Mouse (Mus musculus) c-Kit-positive CD71-negative TER-119-negative erythroid progenitor cells, embryonic 14.5 days (primary cell): Measurements from ENCODE around the gene Cst6.

ENCODE experiments used
- DNase-seq: peaks from one replicate; pipeline ENCODE4 v3.0.0-alpha.2; 2013; ENCODE audit warnings: low read depth

Gene Cst6

DNA sequence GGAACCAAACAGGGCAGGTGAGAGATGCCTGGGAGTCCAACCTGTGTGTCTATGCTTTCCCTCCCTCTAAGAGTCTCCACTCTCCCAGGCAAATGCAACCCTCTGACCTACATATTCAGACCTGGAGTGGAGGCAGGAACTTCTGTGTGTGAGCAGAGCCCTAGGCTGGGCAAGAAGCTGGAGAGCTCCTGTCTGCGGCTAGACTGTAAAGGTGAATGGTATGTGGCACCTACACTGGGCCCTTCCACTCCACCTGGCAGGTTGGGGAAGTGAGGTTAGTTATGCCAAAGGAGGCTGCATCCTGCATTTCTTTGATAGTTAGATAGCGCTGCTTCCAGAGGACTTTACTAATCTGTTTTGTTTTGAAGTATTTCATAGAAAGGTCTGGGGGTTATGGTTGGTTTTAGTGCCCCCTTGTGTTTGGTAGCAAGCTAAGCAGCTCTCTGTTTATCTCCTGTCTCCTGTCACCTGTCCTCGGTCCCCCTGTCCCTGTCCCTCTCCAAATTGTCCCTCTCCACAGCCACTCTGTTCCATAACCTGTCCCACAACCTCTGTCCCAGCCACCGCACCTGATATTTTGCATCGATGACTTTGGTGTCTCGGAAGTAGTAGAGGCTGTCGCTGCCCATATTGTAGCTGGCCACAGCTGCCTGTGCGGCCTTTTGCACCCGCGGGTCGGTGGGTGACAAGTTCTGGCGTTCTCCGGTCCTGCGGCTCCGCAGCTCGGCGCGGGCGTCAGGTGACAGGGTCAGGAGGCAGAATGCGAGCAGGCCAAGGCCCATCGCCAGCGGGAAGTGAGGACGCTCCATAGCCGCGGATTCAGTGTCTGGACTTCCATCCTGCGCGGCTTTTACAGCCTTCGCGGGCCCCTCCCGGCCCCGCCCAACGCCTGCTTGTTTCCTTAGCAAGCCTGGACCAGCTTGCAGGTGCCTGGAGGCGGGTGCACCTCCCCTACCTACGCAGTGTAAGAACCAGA is 560 bp downstream of the Cst6 start:
- peak; percentile 33 for DNase-seq

DNA sequence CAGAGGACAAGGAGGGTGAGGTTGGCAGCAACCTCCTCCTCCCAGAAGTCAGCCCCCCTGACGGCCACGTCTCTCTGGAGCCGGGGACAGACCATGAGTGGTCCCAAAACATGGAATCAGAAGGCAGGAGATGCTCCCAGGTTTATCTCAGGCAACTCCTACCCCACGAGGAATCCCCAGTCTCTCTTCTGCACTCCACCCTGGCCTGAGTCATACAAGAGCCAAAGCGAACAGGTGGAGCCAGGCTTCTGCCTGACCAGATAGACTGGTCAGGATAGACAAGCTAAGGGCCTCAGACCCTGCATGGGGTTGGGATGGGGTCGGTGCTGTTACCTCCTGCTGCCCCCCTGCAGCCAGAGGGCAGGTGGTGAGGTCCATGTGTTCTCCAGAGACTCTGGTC is 1.3 kb downstream of the Cst6 start:
- DNase-seq: no peak

DNA sequence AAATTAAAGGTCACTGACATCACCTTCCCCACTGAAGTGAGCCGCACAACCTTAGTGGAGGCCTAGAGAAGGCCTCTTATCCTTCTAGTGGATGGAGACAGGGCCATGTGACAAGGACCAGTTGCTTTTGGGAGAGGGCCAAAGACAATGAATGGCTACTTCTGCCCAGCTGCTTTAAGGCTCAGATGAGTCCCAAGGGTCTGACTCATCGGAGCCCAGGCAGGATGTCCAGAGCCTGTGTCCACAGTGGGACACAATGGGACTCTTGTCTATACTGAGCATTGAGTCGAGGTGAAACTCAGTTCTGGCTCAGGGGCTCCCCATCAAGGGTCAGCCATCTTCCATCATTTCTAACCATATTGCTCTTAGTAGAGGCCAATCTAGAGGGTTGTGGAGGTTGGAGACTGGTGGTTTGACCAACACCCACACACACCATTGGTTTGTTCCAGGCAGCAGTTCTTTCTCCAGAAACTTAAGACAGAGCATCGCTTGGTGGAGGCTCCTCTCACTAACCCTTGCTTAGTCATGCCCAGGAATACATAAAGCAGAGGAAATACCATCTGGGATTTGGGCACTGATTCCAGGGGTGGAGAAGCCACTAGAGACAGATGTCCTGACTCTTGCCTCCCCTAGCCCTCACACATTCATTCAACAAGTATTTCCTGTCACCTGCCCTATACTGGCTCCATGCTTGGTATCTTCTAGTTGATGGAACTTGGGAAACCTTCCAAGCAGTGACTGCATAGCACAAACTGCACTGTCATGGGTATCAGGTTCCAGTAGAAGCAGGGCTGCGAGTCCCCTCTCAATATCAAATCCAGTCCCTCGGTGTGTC is 3.9 kb downstream of the Cst6 start:
- DNase-seq: no peak

DNA sequence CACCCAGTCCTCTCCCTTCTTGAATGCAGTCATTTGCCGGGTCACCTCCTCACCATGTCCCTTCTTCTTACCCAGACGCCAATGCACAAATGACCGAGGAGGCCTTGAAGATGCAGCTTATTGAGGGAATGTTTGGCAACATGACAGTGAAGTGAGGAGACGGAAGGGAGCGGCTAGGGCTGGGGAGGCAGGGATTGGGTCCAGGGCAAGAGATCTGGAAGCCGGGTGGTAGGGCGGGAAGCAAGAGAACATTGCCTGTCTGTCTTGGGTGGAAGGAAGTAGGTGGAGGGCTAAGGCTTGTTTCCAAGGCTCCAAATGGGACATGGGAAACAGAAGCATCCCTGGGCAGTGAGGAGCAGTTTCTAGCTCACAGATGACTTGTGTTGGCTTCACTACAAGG is 8.0 kb downstream of the Cst6 start:
- no peak for DNase-seq

DNA sequence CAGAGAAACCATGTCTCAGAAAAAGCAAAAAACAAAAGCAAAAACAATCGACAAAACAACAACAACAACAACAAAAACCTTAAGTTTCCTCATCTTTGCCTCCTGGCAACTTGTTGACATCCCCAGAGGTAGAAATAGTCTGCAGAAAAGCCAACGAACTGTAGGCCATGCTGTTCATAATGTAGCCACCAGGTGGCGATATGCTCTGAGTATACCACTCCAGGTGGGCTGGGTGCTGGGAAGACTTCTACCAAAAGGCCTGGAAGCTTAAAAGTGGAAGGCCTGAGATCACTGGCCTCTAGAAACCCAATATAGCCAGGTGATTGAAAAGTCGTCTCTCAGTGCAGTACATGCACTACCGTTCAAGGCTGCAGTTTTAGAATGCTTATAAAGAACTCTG is 11.4 kb downstream of the Cst6 start:
- DNase-seq: peak; percentile 53

DNA sequence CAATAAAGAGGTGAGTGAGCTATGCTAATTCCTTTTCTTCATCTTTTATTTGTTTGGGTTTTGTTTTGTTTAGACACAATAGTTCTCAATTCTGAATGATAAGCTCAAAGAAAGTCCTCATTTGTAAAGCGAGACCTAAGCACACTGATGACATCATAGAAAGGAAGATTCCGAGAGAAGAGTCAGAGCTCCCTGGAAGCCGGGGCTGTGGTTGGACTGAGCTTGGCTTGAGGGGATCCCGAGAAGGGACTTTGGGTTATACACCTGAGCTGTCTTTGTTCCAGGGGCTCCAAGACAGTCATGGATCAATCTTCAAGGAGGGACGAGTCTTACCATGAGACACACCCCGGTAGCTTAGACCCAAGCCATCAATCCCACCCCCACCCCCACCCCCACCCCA is 13.9 kb downstream of the Cst6 start, which contains the start of gene Catsper1:
Gene Catsper1, plus strand, starts transcription at position 301 of the 400 bp plus-strand sequence.
- DNase-seq: no peak

DNA sequence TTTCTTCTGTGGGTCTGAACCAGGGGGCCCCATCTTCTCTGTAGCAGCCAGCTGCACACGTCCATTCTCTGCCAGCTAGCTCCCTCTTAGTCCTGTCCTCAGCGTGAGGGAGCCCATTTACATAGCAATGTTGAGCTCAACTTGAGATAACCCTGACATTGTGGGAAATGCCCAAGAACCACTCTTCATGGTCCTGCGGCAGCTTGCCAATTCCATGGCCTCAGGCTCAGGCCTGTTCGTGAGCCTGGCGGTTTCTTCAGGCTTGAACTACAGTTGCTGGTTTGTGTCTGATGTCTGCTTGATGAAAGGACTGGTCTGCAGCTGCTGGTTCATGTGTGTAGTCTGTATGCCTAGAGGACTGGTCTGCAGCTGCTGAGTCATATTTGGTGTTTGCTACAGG is 14.6 kb downstream of the Cst6 start:
- DNase-seq: no peak

DNA sequence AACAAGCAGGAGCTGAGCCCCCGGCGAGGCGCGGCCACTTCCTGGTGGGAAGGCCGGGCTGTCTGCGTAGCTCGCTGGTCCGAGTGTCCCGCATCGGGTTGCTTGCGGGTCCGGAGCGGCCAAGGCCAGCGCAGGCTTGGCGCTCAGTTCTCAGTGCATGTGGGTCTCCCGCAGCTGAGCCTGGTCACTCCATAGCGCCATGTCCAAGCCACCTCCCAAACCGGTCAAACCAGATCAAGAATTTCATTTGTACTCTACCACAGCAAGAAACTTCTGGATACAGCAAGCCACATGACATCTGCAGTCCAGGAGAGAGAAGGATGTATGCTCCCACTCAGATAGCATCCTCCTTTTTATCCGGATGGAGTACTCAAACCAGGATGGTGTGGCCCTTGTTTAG is 21.4 kb downstream of the Cst6 start:
- no peak for DNase-seq

DNA sequence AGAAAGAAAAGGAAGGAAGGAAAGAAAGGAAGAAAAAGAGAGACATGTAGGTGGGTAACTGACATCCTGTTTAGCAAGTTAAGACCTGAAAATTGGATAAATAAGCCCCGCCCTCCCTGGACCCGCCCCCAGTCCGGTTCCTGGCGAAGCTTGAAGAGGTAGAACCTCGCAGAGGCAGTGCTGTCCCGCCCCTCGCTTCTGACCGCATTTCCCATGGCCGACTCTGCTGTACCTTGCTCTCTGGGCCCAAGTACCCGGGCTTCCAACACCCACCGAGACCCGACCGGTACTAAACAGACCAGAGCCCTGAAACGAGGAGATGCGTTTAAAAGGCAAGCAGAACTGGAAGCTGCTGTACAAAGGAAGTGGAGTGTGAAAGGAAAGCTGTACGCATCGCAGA is 25.6 kb downstream of the Cst6 start:
- DNase-seq: no peak

DNA sequence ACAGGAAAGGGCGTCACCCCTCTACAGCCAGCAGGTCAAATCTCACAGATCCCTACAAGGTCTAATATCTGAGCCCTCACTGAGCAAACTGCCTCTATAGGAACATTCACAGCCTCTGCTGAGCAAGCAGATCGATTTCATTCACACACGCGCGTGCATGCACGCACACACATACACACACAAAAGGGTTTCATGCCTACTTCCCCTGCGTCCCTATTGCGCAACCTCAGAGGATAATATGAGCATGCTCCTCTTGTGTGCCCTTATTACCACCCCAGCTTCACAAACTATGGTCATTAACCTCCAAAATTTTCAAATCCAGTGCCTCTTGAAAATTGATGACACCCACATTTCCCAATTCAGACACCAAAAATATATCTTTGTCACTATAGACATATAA is 36.2 kb downstream of the Cst6 start:
- no peak for DNase-seq

DNA sequence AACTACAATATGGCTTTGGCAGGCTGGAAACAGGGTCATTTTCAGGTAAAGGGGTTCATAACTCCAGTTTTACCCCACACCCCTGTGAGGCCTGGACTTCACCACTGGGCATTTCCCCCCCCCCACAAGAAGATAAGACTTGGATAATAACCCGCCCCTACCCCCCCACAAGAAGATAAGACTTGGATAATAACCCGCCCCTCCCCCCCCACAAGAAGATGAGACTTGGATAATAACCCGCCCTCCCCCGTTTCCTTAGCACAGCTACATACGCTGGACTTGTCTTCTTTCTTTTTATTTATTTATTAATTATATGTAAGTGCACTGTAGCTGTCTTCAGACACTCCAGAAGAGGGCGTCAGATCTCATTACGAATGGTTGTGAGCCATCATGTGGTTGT is 40.3 kb downstream of the Cst6 start:
- no peak for DNase-seq

DNA sequence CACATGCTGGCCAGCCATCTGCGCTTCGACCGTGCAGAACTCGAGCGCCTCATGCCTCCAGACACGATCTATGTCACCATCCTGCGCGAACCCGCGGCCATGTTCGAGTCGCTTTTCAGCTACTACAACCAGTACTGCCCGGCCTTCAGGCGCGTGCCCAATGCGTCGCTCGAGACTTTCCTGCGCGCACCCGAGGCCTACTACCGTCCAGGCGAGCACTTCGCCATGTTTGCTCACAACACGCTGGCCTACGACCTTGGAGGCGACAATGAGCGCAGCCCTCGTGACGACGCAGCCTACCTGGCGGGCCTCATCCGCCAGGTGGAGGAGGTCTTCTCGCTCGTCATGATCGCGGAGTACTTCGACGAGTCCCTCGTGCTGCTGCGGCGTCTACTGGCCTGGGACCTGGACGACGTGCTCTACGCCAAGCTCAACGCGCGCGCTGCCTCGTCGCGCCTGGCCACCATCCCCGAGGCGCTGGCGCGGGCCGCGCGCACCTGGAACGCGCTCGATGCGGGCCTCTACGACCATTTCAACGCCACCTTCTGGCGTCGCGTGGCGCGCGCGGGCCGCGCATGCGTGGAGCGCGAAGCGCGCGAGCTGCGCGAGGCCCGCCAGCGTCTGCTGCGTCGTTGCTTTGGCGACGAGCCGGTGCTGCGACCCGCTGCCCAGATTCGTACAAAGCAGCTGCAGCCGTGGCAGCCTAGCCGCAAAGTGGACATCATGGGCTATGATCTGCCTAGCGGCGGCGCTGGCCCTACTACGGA is 42.2 kb downstream of the Cst6 start:
- no peak for DNase-seq

DNA sequence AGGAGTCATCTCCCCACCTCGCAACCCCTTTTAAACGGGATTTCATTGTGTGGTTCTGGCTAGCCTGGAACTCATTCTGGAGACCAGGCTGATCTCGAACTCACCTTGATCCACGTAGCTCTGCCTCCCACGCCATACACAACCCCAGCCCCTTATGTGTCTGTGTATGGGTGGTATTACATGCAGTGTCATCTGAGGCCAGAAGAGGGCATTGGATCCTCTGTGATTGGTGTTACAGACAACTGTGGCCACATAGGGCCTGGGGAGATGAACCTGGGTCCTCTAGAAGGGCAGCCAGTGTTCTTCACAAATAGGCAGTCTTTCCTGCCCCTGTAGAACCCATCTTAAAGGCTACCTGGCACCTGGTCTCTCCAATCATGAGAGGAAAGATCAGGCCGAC is 43.1 kb downstream of the Cst6 start:
- DNase-seq: no peak

DNA sequence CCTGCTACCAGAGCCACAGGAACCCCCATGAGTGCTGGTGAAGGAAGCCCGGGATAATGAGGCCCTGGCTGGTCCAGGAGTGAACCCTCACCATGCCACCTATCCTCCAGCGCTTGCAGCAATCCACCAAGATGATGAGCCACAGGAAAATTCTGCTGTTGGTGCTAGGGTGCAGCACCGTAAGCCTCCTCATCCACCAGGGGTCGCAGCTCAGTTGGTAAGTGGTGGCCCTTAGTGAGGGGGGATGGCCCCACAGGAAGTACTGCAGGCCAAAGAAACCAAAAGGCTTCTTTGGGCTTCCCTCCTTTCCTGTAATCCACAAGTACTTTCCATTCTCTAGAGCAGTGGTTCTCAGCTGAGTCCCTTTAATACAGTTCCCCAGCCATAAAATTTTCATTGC is 46.9 kb downstream of the Cst6 start:
- DNase-seq: peak; percentile 66

DNA sequence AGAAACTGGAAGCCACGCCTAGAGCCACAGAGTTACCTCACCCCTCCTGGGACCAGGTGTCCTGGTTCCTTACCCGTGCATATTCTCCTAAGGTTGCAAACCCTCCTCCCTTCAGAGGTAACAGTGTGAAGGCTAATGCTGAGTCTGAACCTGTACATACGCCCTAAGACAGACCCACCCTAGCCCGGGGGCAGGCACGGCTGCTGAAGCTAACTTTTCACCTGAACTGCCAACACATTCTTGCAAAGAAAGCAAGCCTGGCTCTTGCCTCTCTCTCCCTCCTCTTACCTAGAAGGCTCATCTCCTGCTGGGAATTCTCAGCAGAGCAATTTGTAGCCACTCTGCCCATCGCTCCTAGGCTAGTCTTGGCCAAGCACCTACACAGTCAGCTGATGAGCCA is 48.8 kb downstream of the Cst6 start:
- no peak for DNase-seq

DNA sequence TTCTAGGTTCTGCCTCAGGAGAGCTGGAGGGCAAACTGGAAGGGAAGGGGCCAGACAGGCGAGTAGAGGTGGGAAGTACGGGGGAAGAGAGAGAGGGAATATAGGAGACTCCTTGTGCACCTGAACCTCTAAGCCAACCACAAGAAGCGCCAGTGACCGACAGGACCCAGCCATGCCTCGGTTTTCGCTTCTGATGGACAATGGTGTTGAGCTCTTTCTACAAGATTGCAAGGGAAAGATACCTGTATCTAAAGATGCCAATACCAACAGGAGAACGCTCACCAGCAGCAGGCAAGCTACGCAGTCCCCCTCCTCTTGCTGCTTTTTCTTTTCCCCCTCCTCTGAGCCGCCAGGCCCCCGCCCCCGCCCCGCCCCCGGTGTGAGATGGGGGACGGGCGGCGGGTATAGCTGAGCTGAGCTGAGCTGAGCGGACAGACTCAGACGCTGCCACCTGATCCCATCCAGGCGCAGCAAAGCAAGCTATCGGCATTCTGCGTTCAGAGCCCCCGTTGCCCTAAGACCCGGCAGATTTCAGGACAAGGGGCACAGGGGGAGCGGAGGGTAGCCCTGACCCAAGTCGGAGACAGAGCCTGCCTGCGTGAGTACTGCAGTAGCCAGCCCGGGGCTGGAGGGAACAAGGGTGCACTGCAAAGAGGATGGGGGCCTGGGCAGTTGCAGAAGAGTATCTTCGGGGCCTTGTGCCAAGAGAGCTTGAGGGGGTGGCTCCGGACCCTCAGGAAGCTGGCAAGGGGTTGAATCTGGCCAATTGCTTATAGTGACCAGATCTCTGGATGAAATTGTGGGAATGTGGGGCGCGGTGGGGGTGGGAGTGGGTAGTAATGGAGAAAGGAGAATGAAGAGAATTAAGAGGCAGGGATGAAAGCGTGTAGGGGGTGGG is 51.2 kb downstream of the Cst6 start, which contains the start of gene Gal3st3:
Gene Gal3st3, plus strand, starts transcription at position 429 of the 898 bp plus-strand sequence.
- DNase-seq: no peak

DNA sequence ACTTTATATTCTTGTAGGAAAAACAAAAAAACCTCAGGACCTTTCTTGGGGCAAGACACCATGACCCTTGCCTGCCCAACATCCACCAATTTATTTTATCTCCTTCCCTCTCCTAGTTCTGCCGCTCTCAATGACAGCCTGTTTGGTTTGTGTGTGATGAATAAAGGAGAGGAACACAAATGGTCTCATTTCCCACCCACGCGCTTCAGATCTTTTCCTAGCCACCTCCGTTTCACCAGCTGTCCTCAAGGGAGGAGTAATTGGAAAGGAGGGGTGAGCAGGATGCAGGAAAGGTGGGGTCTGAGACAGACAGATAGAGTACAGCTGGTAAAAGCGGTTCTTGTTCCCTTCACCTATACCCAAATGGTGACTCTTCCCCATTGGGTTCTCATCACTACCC is 52.7 kb downstream of the Cst6 start:
- no peak for DNase-seq

DNA sequence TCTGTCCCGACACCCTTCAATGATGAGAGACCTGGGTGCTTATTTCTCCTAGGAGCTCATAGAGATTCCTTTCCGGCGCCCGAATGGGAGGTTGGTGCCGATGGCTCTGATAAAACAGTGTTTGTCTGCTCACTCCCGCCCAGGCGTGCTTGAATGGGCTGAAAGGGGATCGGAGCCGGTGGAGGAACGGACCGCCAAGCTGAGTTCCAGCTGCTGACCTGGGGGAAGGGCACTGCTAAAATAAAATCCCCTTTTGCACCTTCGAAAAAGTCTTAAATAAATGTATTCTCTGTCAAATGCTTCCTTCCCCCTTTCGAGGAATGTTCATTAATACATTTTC is 53.7 kb downstream of the Cst6 start:
- no peak for DNase-seq

DNA sequence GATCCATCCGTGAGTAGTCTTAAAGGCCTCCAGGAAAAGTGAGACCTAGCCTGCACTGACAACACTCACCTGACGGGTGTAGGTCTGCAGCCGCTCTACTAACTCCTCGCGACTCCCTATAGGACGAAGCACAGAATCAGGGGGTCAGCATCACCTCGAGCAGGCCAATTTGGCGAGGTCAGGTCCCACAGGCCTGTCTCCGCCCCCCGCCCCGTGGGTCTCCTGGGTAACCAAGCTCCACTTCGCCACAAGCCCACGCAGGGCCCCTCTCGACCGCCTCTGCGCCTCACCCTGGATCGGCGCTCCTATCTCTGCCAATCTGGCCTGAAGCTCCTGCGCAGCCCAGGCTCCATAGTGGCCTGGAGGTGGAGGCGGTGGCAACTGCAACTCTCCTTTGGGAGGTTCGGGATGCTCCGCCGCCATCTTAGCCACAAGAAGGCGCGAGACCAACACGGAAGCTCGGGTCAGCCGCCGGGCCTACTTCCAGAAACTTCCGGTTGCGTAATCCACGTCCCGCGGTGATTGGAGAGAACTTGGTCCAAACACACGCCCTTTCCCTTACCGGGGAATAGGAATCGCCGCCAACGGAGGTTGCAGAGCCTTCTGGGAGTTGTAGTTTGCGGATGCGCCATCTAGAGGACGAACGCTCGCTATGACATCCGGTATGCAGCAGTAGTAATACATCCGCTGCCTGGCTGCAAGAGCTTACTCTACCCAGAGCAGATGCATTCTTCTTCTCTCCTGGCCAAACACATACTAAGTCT is 54.2 kb downstream of the Cst6 start, which contains the start of gene Sf3b2:
Gene Sf3b2, minus strand, starts transcription at position 484 of the 764 bp plus-strand sequence.
- DNase-seq: peak; percentile 100
